Mouse (Mus musculus): ENCODE results near the gene Gp2. TPM values are rescaled to one million over a fixed set of nuclear protein-coding genes. Genes with fewer than 3 reads are reported as not detected.
A peak's percentile ranks its signal among the peaks of the same experiment; 100 is the strongest.

The Gp2 gene
- polyA plus RNA-seq (2016; fragmentation: Nextera tagmentation; extraction: Ambion mirVana), result not detected in 2 replicates

DNA sequence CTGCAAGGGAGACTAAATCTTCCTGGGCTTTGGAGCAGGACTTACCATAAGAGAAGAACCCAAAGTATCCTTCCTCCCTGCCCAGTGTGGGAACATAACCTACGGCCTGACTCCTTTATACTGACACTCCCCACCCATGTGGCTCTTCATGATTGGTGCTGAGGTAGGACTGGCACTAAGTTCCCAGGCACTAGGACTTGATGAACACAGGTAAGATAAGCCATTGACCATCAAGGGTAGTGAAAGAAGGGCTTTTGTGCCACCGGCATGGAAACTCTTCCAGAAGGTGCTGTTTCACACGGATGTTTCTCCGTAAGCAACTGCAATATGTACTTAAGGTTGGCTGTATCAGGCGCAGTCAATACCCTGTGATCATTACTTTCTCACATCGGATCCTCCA, at the start of gene Gp2:
TSS of gene Gp2 (minus strand) at position 101 of the 400 bp plus-strand sequence.
- no peak within 1 kb of the TSS for H3K4me3 ChIP-seq (replicated peaks)
- no peaks in the 10 kb centered on the region for H3K27me3 ChIP-seq
- no peaks in the 10 kb centered on the region for H3K36me3 ChIP-seq
- no peak within 1 kb of the TSS for H3K27ac ChIP-seq
- no peak within 1 kb of the TSS for H3K4me2 ChIP-seq
- 87% methylated on average over 6 of the region's 6 CpGs for WGBS
- no peaks in the 10 kb centered on the region for H3K9me3 ChIP-seq
- H3K4me1 ChIP-seq (replicated peaks), result no peaks in the 10 kb centered on the region
- no peak within 1 kb of the TSS for H3K9ac ChIP-seq (replicated peaks)
- ATAC-seq (ENCODE audit: insufficient number of reproducible peaks, insufficient read depth, low FRiP score, low TSS enrichment, low read depth), result no peak

DNA sequence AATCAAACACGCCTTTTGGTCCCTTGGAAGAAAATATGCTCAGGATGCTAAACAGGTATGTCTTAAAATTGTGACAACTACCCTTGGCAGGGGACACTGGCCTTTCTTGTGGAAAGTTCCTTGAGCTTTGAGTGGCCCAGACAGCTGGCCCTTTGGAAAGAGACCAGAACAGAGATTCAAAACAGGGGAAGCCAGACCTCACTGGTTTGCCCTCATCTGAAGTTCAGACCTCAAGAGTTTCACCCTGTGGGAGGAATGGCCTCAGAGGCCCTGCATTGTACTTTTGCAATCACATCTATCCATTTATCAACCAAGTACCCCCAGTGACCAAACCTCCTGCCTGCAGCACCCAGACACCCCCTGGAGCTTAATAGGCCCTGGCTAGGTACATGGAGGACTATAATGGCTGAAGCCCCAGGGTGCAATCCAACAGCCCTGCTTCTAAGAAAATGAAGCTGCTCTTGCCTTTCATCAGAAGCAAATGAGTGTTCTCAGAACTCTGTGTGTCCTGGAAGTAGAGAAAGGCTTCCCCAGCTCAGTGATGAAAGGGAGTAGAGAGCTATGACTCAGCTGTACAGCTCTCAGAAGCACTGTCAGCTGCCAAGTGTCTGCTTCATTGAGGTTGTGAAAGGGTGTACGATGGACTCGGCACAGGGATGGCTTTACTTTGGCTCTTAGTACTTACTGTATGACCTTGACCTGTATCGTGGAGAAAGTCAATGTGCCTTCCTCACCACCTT, 31.1 kb upstream of the Gp2 start:
- 89% methylated on average over 4 of the region's 4 CpGs for WGBS
- Histone ChIP-seq H3K9ac (replicated peaks) (no peak overlapping the region), H3K36me3 (no peaks in the 10 kb centered on the region), H3K4me2 (no peak overlapping the region), H3K27me3 (no peaks in the 10 kb centered on the region), H3K4me1 (replicated peaks) (no peaks in the 10 kb centered on the region), H3K27ac (no peak overlapping the region), H3K4me3 (replicated peaks) (no peak overlapping the region), H3K9me3 (no peaks in the 10 kb centered on the region)
- no peak for ATAC-seq (ENCODE audit: insufficient number of reproducible peaks, insufficient read depth, low FRiP score, low TSS enrichment, low read depth)

DNA sequence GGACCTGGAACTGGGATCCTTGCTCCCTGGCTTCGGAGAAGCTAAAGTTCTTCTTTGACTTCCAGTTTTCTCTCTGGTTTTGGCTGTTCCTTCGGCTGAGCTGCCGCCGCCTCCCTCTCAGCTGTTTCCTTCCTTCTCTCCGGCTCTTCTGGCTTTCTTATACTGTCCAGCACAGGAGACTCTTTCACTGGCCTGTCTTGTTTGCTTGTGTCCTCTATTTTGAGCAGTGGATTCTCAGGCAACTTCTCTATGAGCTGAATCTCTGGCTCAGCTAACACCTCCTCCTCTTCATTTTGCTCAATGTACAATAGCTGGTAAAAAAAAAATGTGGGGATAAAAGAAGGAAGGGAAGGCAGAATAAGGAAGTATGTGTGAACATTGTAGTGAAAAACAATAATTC, 27.6 kb upstream of the Gp2 start:
- Histone ChIP-seq H3K4me2 (no peak overlapping the region), H3K4me3 (replicated peaks) (no peak overlapping the region), H3K9ac (replicated peaks) (no peak overlapping the region), H3K4me1 (replicated peaks) (no peaks in the 10 kb centered on the region), H3K36me3 (no peaks in the 10 kb centered on the region), H3K27ac (no peak overlapping the region), H3K9me3 (no peaks in the 10 kb centered on the region), H3K27me3 (no peaks in the 10 kb centered on the region)
- no peak for ATAC-seq (ENCODE audit: insufficient number of reproducible peaks, insufficient read depth, low FRiP score, low TSS enrichment, low read depth)
- 91% methylated on average over 5 of the region's 5 CpGs for WGBS

DNA sequence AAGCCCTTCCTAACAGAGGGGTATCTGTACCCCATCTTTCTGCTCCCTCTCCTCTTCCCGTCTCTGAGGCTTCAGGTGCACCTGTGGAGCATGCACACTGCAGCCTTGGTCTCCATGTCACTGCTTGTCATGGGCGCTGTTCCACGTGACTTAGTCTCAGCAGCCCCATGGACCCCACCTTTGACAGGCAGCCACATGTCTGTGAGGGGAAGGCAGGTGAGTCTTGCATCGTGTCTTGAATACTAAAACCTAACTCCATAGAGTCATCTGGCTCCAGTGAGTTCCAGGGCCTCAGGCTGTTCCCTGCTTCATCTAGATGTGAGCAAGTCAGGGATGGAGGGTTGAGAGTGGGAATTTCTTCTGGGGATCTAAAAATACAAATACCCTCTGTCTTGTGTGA, 25.1 kb upstream of the Gp2 start:
- H3K4me1 ChIP-seq (replicated peaks), result no peaks in the 10 kb centered on the region
- H3K9me3 ChIP-seq, result no peaks in the 10 kb centered on the region
- H3K27ac ChIP-seq, result no peak overlapping the region
- ATAC-seq (ENCODE audit: insufficient number of reproducible peaks, insufficient read depth, low FRiP score, low TSS enrichment, low read depth), result no peak
- no peaks in the 10 kb centered on the region for H3K27me3 ChIP-seq
- H3K9ac ChIP-seq (replicated peaks), result no peak overlapping the region
- WGBS, result 84% methylated on average over 4 of the region's 4 CpGs
- no peak overlapping the region for H3K4me2 ChIP-seq
- no peak overlapping the region for H3K4me3 ChIP-seq (replicated peaks)
- no peaks in the 10 kb centered on the region for H3K36me3 ChIP-seq

DNA sequence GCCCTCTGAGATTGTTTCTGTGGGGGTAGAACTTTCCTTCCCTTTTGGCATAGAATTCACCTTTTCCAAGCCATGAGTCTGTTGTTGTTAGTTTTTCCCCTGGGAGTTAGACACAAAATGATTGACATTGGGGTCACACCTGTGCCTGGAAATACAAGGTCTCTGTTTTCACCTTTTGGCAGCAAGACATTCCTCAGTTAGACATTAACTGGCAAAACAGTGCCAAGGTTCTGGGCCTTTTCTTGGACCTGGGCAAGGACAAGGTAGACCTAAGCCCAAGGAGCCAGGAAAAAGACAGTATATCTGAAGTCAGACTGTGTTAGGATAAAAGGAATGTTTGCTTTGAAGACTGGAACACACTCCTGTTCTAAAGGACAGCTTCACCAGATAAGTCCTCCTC, 20.2 kb upstream of the Gp2 start, which contains the start of gene Umod:
TSS of gene Umod (minus strand) at position 27 of the 400 bp plus-strand sequence.
- Histone ChIP-seq H3K4me1 (replicated peaks) (no peaks in the 10 kb centered on the region), H3K36me3 (no peaks in the 10 kb centered on the region), H3K9me3 (no peaks in the 10 kb centered on the region), H3K27me3 (no peaks in the 10 kb centered on the region), H3K9ac (replicated peaks) (no peak within 1 kb of the TSS), H3K4me2 (no peak within 1 kb of the TSS), H3K27ac (no peak within 1 kb of the TSS), H3K4me3 (replicated peaks) (no peak within 1 kb of the TSS)
- no peak for ATAC-seq (ENCODE audit: insufficient number of reproducible peaks, insufficient read depth, low FRiP score, low TSS enrichment, low read depth)

DNA sequence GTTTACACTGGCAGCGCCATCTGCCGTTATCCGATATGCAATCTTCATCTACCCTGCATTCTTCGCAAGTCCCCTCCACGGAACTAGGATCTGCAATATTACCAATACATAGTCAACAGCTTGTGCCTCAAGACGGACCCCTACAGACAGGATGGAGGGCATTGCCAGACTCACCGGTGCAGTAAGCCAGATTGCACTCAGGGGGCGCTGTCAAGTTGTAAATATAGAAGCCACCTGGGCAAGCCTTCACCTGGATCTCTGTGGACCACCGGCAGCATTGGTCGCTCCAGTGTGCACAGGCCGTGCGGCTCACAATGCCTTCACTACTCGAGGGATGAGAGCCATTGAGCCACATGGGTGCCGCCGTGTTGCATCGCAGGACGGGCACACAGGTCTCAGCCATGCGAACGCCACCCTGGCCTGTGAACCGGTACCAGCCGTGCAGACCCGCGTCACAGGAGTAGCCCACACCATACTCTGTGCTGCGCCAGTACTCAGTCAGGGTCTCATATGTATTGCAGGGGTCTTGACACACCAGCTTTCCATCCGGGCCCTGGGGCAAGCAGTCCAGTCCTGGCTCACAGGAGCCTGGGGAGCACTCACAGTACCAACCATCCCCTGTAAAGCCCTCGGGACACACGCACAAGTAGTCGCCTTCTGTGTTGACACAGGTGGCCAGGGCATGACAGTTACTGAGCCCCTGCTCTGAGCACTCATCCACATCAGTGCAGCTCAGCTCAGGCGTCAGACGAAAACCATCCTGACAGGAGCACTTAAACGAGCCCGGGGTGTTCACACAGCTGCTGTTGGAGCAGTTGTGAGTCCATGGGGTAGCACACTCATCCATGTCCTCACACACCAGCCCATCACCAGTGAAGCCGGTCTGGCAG, 17.7 kb upstream of the Gp2 start:
- Histone ChIP-seq H3K27ac (no peak overlapping the region), H3K36me3 (no peaks in the 10 kb centered on the region), H3K4me1 (replicated peaks) (no peaks in the 10 kb centered on the region), H3K27me3 (no peaks in the 10 kb centered on the region), H3K4me2 (no peak overlapping the region), H3K9ac (replicated peaks) (no peak overlapping the region), H3K9me3 (no peaks in the 10 kb centered on the region), H3K4me3 (replicated peaks) (no peak overlapping the region)
- 0 out of 2 replicates have a peak, but pooled peaks have one; percentile 20 for ATAC-seq (ENCODE audit: insufficient number of reproducible peaks, insufficient read depth, low FRiP score, low TSS enrichment, low read depth)
- 77% methylated on average over 33 of the region's 33 CpGs for WGBS

DNA sequence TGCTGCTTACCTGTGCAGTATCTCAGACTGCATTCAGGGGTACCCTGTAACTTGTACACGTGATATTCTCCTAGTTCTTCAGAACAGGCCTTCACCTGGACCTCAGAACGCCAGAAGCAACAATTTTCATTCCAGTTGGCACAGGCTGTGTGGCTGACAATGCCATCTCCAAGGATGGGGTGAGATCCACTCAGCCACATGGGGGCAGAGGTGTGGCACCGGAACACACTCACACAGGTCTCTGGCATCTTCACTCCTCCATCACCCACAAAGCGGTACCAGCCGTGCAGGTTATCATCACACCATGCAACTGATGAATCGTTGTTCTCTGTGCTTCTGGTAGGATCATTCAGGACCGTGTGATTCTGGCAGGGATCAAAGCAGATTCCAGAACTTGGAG, 4.9 kb downstream of the Gp2 start:
- H3K4me3 ChIP-seq (replicated peaks), result no peak overlapping the region
- H3K27me3 ChIP-seq, result no peaks in the 10 kb centered on the region
- no peaks in the 10 kb centered on the region for H3K4me1 ChIP-seq (replicated peaks)
- WGBS, result 76% methylated on average over 7 of the region's 7 CpGs
- H3K9ac ChIP-seq (replicated peaks), result no peak overlapping the region
- ATAC-seq (ENCODE audit: insufficient number of reproducible peaks, insufficient read depth, low FRiP score, low TSS enrichment, low read depth), result no peak
- H3K4me2 ChIP-seq, result no peak overlapping the region
- no peak overlapping the region for H3K27ac ChIP-seq
- H3K36me3 ChIP-seq, result no peaks in the 10 kb centered on the region
- no peaks in the 10 kb centered on the region for H3K9me3 ChIP-seq

DNA sequence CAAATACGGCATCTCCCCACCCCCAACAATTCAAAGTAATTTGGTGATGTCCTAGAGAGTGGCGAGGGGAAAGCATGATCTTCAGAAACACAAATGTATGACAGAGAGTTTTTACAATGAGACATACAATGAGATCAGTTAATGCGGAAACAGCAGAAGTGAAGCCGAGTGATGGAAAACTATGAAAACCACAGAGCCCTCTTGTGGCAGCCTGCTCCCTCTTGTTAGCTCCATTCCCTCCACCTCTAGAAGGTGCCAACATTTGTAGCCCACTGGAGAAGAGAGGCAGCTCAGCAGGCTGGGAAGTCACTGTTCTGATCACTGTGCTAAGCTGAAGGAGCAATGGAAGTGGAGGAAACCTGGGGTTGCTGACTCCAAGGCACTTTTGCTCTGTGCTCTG, 15.2 kb downstream of the Gp2 start:
- H3K4me2 ChIP-seq, result no peak overlapping the region
- H3K9ac ChIP-seq (replicated peaks), result no peak overlapping the region
- H3K4me1 ChIP-seq (replicated peaks), result no peaks in the 10 kb centered on the region
- H3K27me3 ChIP-seq, result no peaks in the 10 kb centered on the region
- ATAC-seq (ENCODE audit: insufficient number of reproducible peaks, insufficient read depth, low FRiP score, low TSS enrichment, low read depth), result no peak
- 65% methylated on average over 4 of the region's 4 CpGs for WGBS
- H3K36me3 ChIP-seq, result no peaks in the 10 kb centered on the region
- no peak overlapping the region for H3K27ac ChIP-seq
- no peak overlapping the region for H3K4me3 ChIP-seq (replicated peaks)
- no peaks in the 10 kb centered on the region for H3K9me3 ChIP-seq

DNA sequence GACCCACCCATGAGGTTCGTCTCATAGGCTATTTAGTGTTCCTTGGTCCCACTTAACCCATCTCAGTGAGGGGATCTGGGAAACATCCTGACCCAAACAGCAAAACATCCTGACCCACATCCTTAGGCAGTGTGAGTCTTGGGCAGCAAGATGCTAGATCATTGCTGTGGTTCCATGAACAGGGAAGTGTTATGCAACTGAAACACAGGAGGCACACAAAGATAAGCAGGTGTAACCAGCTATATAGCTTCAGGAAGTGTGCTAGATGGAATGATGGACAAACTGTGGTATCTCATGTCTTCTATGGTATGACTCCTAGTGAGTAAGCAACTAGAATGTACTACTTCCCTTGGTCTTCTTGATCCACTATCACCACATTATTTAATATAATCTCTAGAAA, 17.1 kb downstream of the Gp2 start:
- Histone ChIP-seq H3K9ac (replicated peaks) (no peak overlapping the region), H3K4me1 (replicated peaks) (no peaks in the 10 kb centered on the region), H3K4me2 (no peak overlapping the region), H3K27me3 (no peaks in the 10 kb centered on the region), H3K9me3 (no peaks in the 10 kb centered on the region), H3K27ac (no peak overlapping the region), H3K4me3 (replicated peaks) (no peak overlapping the region), H3K36me3 (no peaks in the 10 kb centered on the region)
- 76% methylated on average over 1 of the region's 1 CpGs for WGBS
- ATAC-seq (ENCODE audit: insufficient number of reproducible peaks, insufficient read depth, low FRiP score, low TSS enrichment, low read depth), result no peak

DNA sequence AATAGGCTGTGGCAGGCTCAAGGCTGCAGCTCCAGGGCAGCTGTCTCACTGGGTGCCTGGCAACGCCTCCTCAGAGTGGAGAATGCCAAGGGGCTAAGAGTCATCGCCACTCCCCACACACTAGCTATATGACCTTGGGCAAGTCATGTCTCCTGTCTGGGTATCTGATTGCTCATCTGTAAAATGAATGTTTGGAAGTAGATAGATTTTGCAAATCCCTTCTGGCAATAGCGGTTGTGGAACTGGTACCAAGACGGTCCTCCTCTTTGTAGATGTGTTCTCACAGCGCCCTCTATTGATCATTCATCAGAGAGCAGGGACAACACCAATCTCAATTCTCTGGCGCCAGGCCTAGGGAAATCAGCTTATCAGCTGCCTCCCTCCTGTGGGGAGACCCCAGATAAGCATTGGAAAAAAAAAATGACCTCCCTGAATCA, 31.9 kb downstream of the Gp2 start:
- H3K4me1 ChIP-seq (replicated peaks), result no peaks in the 10 kb centered on the region
- no peak for ATAC-seq (ENCODE audit: insufficient number of reproducible peaks, insufficient read depth, low FRiP score, low TSS enrichment, low read depth)
- no peaks in the 10 kb centered on the region for H3K27me3 ChIP-seq
- H3K4me3 ChIP-seq (replicated peaks), result no peak overlapping the region
- H3K9ac ChIP-seq (replicated peaks), result no peak overlapping the region
- H3K9me3 ChIP-seq, result no peaks in the 10 kb centered on the region
- H3K27ac ChIP-seq, result no peak overlapping the region
- WGBS, result 13% methylated on average over 6 of the region's 6 CpGs
- no peaks in the 10 kb centered on the region for H3K36me3 ChIP-seq
- H3K4me2 ChIP-seq, result no peak overlapping the region

DNA sequence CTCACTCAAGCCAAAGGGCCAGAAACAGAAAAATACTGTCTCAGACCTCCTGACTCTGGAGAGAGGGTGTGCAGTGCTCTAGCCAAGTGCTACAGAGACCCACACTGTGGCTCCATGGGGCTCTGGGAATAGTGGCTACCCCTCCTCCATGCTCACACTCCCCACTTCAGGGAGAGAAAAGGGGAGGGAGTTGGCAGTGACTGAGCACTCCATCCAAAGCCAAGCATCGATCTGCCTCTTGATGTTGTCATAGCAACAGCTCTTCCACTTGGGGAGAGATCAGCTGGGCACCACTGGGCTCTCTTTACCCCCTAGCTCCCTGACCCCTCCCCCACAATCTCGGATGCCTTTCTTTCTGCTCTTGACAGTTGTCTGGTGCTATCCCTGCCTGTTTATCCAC, 38.4 kb downstream of the Gp2 start:
- Histone ChIP-seq H3K4me1 (replicated peaks) (no peaks in the 10 kb centered on the region), H3K27ac (no peak overlapping the region), H3K4me3 (replicated peaks) (no peak overlapping the region), H3K36me3 (no peaks in the 10 kb centered on the region), H3K4me2 (no peak overlapping the region), H3K9ac (replicated peaks) (no peak overlapping the region), H3K9me3 (no peaks in the 10 kb centered on the region), H3K27me3 (no peaks in the 10 kb centered on the region)
- no peak for ATAC-seq (ENCODE audit: insufficient number of reproducible peaks, insufficient read depth, low FRiP score, low TSS enrichment, low read depth)
- 19% methylated on average over 2 of the region's 2 CpGs for WGBS
